Mouse (Mus musculus) urinary bladder, postnatal 25 days (tissue): Measurements from ENCODE around the gene Col19a1.

Experiments used
- DNase-seq: peaks from one replicate; pipeline ENCODE4 v3.0.0; 2022; ENCODE audit warnings: low spot score

Gene Col19a1

GRCm38 (mm10) chr1:24226941-24227711 lies 360.1 kb downstream of the Col19a1 start:
- no peak for DNase-seq

GRCm38 (mm10) chr1:24225825-24226526 lies 361.3 kb downstream of the Col19a1 start:
- no peak for DNase-seq

- DNase-seq, result no peak
These were observed 364.2 kb downstream of the Col19a1 start for GRCm38 (mm10) chr1:24222981-24223612.

GRCm38 (mm10) chr1:24222231-24222630 lies 365.0 kb downstream of the Col19a1 start:
- no peak for DNase-seq

GRCm38 (mm10) chr1:24219041-24219440 lies 368.2 kb downstream of the Col19a1 start:
- DNase-seq, result no peak
